Mouse (Mus musculus): ENCODE measurements around the gene Arid1b. TPM values are rescaled to one million over a fixed set of nuclear protein-coding genes. Genes with fewer than 3 reads are reported as not detected.

Arid1b gene
- polyA plus RNA-seq, 1 experiment from 2014 or later: 5.8 TPM

- Histone ChIP-seq H3K9me3 (ENCODE audit: control insufficient read depth, low read length) (no peaks in the 10 kb centered on the region), H3K4me1 (ENCODE audit: control insufficient read depth, insufficient read depth, low read length) (peaks cover 69% of the 10 kb centered on the region), H3K36me3 (ENCODE audit: control insufficient read depth, insufficient read depth, low read length) (no peaks in the 10 kb centered on the region), H3K4me3 (ENCODE audit: low read length) (no peak overlapping the region), H3K27me3 (replicated peaks; ENCODE audit: control insufficient read depth, insufficient read depth, low read length) (no peaks in the 10 kb centered on the region), H3K9ac (ENCODE audit: low read depth, low read length) (no peak overlapping the region), H3K4me2 (ENCODE audit: low read depth, low read length) (no peak overlapping the region), H3K27ac (ENCODE audit: low read length) (no peak overlapping the region)
- no peak for ATAC-seq
- WGBS: 66% methylated on average over 4 of the region's 4 CpGs
Measured at GRCm38 (mm10) chr17:5056654-5057053, 62.5 kb downstream of the Arid1b start.

- Histone ChIP-seq H3K4me1 (ENCODE audit: control insufficient read depth, insufficient read depth, low read length) (peaks cover 64% of the 10 kb centered on the region), H3K4me3 (ENCODE audit: low read length) (no peak overlapping the region), H3K36me3 (ENCODE audit: control insufficient read depth, insufficient read depth, low read length) (no peaks in the 10 kb centered on the region), H3K9me3 (ENCODE audit: control insufficient read depth, low read length) (no peaks in the 10 kb centered on the region), H3K27me3 (replicated peaks; ENCODE audit: control insufficient read depth, insufficient read depth, low read length) (no peaks in the 10 kb centered on the region), H3K4me2 (ENCODE audit: low read depth, low read length) (no peak overlapping the region), H3K27ac (ENCODE audit: low read length) (peak overlapping the region; percentile 75), H3K9ac (ENCODE audit: low read depth, low read length) (peak overlapping the region; percentile 20; the same call in 1 of the 2 replicates)
- 12% methylated on average over 4 of the region's 4 CpGs for WGBS
- peak; percentile 3; the same call in 1 of the 2 replicates for ATAC-seq
Measured at GRCm38 (mm10) chr17:5057286-5057685, 63.2 kb downstream of the Arid1b start.

DNA sequence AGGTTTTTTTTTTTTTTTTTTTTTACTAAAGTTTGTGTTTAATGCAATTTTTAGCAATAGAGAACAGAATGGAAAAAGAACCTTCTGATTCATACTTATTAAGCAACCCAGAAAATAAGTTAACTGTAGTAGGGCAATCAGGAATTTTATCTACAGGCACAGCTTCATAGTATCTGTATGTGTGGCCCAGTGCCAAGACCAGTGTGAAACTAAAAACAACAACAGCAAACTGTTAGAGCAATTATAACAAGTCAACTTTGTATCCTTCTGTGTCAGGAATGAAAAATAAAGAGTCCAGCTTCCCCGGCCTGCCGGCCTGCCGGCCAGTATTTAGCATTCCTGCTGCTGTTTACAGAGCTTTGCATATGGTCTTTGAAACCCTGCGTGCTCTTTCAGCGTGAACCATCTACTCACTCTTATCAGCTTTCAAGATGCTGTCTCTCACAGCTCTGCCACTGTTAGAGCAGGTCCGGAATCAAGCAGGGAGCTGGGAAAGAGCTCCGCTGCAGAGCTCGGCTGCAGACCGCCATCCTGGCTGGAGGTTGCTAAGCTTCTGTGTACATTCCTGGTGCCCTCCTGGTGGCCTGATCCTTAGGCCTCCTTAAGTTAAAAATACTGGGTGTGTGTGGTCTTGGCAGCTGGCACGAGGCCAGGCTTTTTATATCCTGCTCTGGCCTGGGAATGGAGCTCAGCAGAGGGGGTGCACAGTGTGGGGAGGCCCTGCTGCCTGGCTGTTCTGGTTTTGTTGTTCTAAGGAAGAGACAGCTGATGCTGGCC, 64.0 kb downstream of the Arid1b start:
- H3K4me1 ChIP-seq (ENCODE audit: control insufficient read depth, insufficient read depth, low read length): peaks cover 61% of the 10 kb centered on the region
- H3K36me3 ChIP-seq (ENCODE audit: control insufficient read depth, insufficient read depth, low read length): no peaks in the 10 kb centered on the region
- ATAC-seq: peak; percentile 82
- 5% methylated on average over 10 of the region's 10 CpGs for WGBS
- 0 out of 2 replicates have a peak overlapping the region, but pooled peaks have one; percentile 6 for H3K9ac ChIP-seq (ENCODE audit: low read depth, low read length)
- peak overlapping the region; percentile 8 for H3K4me2 ChIP-seq (ENCODE audit: low read depth, low read length)
- no peaks in the 10 kb centered on the region for H3K9me3 ChIP-seq (ENCODE audit: control insufficient read depth, low read length)
- no peak overlapping the region; the same call in 1 of the 2 replicates for H3K4me3 ChIP-seq (ENCODE audit: low read length)
- H3K27ac ChIP-seq (ENCODE audit: low read length): peak overlapping the region; percentile 69
- H3K27me3 ChIP-seq (replicated peaks; ENCODE audit: control insufficient read depth, insufficient read depth, low read length): no peaks in the 10 kb centered on the region

DNA sequence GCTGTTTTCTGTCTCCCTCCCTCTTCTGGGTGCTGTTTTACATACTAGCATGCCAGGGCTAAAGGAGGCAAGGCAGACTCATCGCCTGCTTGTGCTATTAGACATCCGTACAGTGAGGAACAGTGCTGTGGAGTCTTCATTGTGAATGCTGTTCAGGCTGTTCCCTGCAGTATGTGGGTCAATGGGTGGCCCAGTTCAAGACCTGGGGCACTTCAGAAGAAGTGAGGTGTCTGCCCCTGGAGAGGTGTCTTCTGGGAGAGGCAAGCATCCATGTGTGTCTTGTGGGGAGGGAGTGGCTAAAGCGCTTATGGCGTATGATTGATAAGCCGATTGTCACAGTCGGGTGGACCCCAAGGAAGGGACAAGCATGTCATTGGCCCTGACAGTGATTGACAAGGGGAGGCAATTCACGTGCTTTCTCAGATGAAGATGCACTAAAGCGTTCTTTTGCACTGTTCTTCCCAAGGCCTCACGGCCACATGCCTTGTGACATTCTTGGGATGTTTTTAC, 65.0 kb downstream of the Arid1b start:
- Histone ChIP-seq H3K9me3 (ENCODE audit: control insufficient read depth, low read length) (no peaks in the 10 kb centered on the region), H3K4me2 (ENCODE audit: low read depth, low read length) (no peak overlapping the region), H3K4me3 (ENCODE audit: low read length) (no peak overlapping the region), H3K9ac (ENCODE audit: low read depth, low read length) (no peak overlapping the region), H3K27ac (ENCODE audit: low read length) (peak overlapping the region; percentile 35; the same call in 1 of the 2 replicates), H3K4me1 (ENCODE audit: control insufficient read depth, insufficient read depth, low read length) (peaks cover 53% of the 10 kb centered on the region), H3K36me3 (ENCODE audit: control insufficient read depth, insufficient read depth, low read length) (no peaks in the 10 kb centered on the region), H3K27me3 (replicated peaks; ENCODE audit: control insufficient read depth, insufficient read depth, low read length) (no peaks in the 10 kb centered on the region)
- WGBS: 54% methylated on average over 9 of the region's 9 CpGs
- no peak for ATAC-seq

DNA sequence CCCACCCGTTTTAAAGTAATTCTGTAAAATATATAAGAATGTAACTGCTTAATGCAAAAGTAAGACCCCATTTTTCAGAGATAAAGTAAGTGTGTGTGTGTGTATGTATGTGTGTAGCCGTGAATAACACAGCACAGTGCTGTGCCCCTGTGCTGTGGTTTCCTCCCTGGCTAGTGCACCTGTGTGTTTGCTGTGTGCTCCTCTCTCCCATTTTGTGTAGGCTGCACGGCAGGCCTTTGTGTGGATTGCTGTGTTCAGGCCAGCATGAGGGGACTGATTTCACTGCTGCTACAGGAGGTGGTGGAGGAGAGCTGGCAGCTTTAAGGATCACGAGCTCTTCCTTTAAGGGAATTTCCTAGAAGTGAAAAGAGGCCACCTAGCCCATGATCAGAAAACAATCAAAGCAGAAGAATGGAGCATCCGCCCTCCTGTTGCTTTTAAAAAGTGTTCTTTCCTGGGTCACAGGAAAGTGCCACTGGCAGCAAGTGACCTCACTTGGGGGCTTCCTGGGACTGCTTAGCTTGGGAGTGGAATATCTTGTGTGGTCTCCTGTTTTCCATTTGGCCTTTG, 66.5 kb downstream of the Arid1b start:
- H3K4me3 ChIP-seq (ENCODE audit: low read length): no peak overlapping the region
- WGBS: 66% methylated on average over 5 of the region's 5 CpGs
- H3K27ac ChIP-seq (ENCODE audit: low read length): no peak overlapping the region; the same call in 1 of the 2 replicates
- peaks cover 55% of the 10 kb centered on the region for H3K4me1 ChIP-seq (ENCODE audit: control insufficient read depth, insufficient read depth, low read length)
- H3K4me2 ChIP-seq (ENCODE audit: low read depth, low read length): no peak overlapping the region
- H3K9me3 ChIP-seq (ENCODE audit: control insufficient read depth, low read length): no peaks in the 10 kb centered on the region
- no peaks in the 10 kb centered on the region for H3K36me3 ChIP-seq (ENCODE audit: control insufficient read depth, insufficient read depth, low read length)
- H3K27me3 ChIP-seq (replicated peaks; ENCODE audit: control insufficient read depth, insufficient read depth, low read length): no peaks in the 10 kb centered on the region
- no peak overlapping the region for H3K9ac ChIP-seq (ENCODE audit: low read depth, low read length)
- ATAC-seq: no peak

- ATAC-seq: no peak
- Histone ChIP-seq H3K4me2 (ENCODE audit: low read depth, low read length) (no peak overlapping the region), H3K4me1 (ENCODE audit: control insufficient read depth, insufficient read depth, low read length) (peaks cover 54% of the 10 kb centered on the region), H3K9me3 (ENCODE audit: control insufficient read depth, low read length) (no peaks in the 10 kb centered on the region), H3K36me3 (ENCODE audit: control insufficient read depth, insufficient read depth, low read length) (no peaks in the 10 kb centered on the region), H3K27ac (ENCODE audit: low read length) (no peak overlapping the region), H3K27me3 (replicated peaks; ENCODE audit: control insufficient read depth, insufficient read depth, low read length) (no peaks in the 10 kb centered on the region), H3K4me3 (ENCODE audit: low read length) (no peak overlapping the region), H3K9ac (ENCODE audit: low read depth, low read length) (no peak overlapping the region)
- WGBS: 74% methylated on average over 3 of the region's 3 CpGs
Measured at GRCm38 (mm10) chr17:5061183-5061582, 67.1 kb downstream of the Arid1b start.

- H3K9me3 ChIP-seq (ENCODE audit: control insufficient read depth, low read length): no peaks in the 10 kb centered on the region
- no peak overlapping the region for H3K27ac ChIP-seq (ENCODE audit: low read length)
- 51% methylated on average over 5 of the region's 5 CpGs for WGBS
- no peak overlapping the region for H3K4me3 ChIP-seq (ENCODE audit: low read length)
- no peaks in the 10 kb centered on the region for H3K36me3 ChIP-seq (ENCODE audit: control insufficient read depth, insufficient read depth, low read length)
- no peak overlapping the region for H3K4me2 ChIP-seq (ENCODE audit: low read depth, low read length)
- H3K27me3 ChIP-seq (replicated peaks; ENCODE audit: control insufficient read depth, insufficient read depth, low read length): no peaks in the 10 kb centered on the region
- H3K9ac ChIP-seq (ENCODE audit: low read depth, low read length): no peak overlapping the region
- no peak for ATAC-seq
- peaks cover 53% of the 10 kb centered on the region for H3K4me1 ChIP-seq (ENCODE audit: control insufficient read depth, insufficient read depth, low read length)
Measured at GRCm38 (mm10) chr17:5061593-5061992, 67.5 kb downstream of the Arid1b start.

DNA sequence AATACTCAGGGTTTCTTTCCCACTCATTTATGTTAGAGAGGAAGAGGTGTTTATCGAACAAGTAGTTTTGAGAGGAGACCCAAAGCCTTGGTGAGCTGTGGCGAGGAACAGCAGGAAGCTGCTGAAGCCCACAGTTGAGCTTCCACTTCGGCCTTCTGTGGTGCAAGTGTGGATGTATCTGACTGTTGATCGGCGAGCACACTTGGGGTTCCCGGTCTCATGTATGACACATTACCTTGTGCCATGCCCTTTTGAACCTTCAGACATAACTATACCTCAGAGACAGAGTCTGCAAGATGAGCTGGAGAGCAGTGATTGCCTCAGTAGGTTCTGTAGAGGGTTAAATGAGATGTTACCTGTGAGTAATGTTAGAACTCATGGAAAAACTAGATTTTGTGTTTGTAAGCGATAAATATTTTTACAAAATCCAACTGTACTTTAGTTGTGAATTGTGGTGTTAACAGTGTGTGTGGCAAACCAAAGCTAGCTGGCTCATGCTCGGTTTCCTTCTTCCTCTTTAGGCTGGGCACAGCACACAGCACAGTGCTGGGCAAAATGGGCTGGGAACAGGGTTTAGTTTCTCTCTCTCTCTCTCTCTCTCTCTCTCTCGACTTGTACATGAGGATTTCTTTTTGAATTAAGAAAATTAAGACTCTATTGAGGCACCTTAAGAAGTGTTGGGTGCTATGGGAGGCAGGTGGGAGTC, 69.5 kb downstream of the Arid1b start:
- H3K9me3 ChIP-seq (ENCODE audit: control insufficient read depth, low read length): no peaks in the 10 kb centered on the region
- no peak overlapping the region for H3K27ac ChIP-seq (ENCODE audit: low read length)
- H3K36me3 ChIP-seq (ENCODE audit: control insufficient read depth, insufficient read depth, low read length): no peaks in the 10 kb centered on the region
- no peak for ATAC-seq
- 84% methylated on average over 9 of the region's 9 CpGs for WGBS
- H3K4me1 ChIP-seq (ENCODE audit: control insufficient read depth, insufficient read depth, low read length): peaks cover 38% of the 10 kb centered on the region
- no peak overlapping the region for H3K4me2 ChIP-seq (ENCODE audit: low read depth, low read length)
- H3K27me3 ChIP-seq (replicated peaks; ENCODE audit: control insufficient read depth, insufficient read depth, low read length): no peaks in the 10 kb centered on the region
- no peak overlapping the region for H3K4me3 ChIP-seq (ENCODE audit: low read length)
- H3K9ac ChIP-seq (ENCODE audit: low read depth, low read length): no peak overlapping the region

DNA sequence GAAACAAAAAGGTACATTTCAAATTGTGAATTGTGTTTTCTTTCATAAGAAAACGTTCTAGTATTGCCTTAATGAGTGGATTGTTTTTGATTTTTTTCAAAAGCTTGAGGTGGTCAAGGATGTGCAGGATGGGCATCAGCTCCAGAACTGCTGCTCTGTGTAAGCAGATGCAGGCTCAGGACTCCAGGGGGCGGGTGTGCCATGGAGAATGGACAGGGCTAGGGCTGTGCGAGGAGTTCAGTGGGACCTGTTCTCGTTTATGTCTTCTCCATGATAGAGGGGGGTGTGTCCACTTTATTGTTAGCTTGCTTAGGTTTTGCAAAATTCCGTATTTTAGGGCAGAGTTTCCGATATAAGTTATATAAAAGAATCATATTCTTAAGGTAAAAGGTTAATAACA, 70.6 kb downstream of the Arid1b start:
- no peak for ATAC-seq
- H3K27me3 ChIP-seq (replicated peaks; ENCODE audit: control insufficient read depth, insufficient read depth, low read length): no peaks in the 10 kb centered on the region
- no peak overlapping the region for H3K4me3 ChIP-seq (ENCODE audit: low read length)
- peaks cover 29% of the 10 kb centered on the region for H3K4me1 ChIP-seq (ENCODE audit: control insufficient read depth, insufficient read depth, low read length)
- no peaks in the 10 kb centered on the region for H3K9me3 ChIP-seq (ENCODE audit: control insufficient read depth, low read length)
- no peaks in the 10 kb centered on the region for H3K36me3 ChIP-seq (ENCODE audit: control insufficient read depth, insufficient read depth, low read length)
- WGBS: 70% methylated on average over 6 of the region's 6 CpGs
- no peak overlapping the region for H3K9ac ChIP-seq (ENCODE audit: low read depth, low read length)
- H3K27ac ChIP-seq (ENCODE audit: low read length): no peak overlapping the region
- H3K4me2 ChIP-seq (ENCODE audit: low read depth, low read length): no peak overlapping the region

All from intestine, embryonic 16.5 days (tissue).